Mouse (Mus musculus): Measurements from ENCODE around the gene Ergic3. TPM values are rescaled to one million over a fixed set of nuclear protein-coding genes. Genes with fewer than 3 reads are reported as not detected.
A peak's percentile ranks its signal among the peaks of the same experiment; 100 is the strongest.

Gene Ergic3
- total RNA-seq (2021), result 10 to 100 TPM; 59.7 to 61.4 TPM

- peak; percentile 96 to 97 for DNase-seq
- intact Hi-C loops (cut with DNase I), result loop anchor here (2.0 kb wide), 1 partner anchor 103 kb away; the partner anchor contains the start of genes Cpne1 and Rbm12
These were observed at the start of gene Ergic3, which contains the start of gene 6430550D23Rik for GRCm38 (mm10) chr2:156007888-156008532. Gene Ergic3, plus strand, starts transcription at chr2:156008045. Gene 6430550D23Rik, minus strand, starts transcription at chr2:156007977.

GRCm38 (mm10) chr2:155959981-155960380 is 47.9 kb upstream of the Ergic3 start:
- intact Hi-C loops (cut with DNase I), result loop anchor here (10.0 kb wide), 1 partner anchor 265 kb away; the partner anchor contains the start of gene Trpc4ap
- no peak for DNase-seq

GRCm38 (mm10) chr2:155961862-155962261 is 46.0 kb upstream of the Ergic3 start:
- intact Hi-C loops (cut with DNase I), result loop anchor here (2.0 kb wide), 2 partner anchors 181 to 317 kb away; no protein-coding TSS in a partner anchor
- DNase-seq, result no peak

- DNase-seq, result no peak
- intact Hi-C loops (cut with DNase I), result loop anchor here (2.0 kb wide), 2 partner anchors 180 to 316 kb away; no protein-coding TSS in a partner anchor
These were observed 44.9 kb upstream of the Ergic3 start for GRCm38 (mm10) chr2:155962991-155963390.

GRCm38 (mm10) chr2:155973348-155973747 is 34.5 kb upstream of the Ergic3 start:
- intact Hi-C loops (cut with DNase I), result no loop called here
- DNase-seq, result no peak

GRCm38 (mm10) chr2:155974087-155974731 is 33.6 kb upstream of the Ergic3 start:
- intact Hi-C loops (cut with DNase I), result no loop called here

GRCm38 (mm10) chr2:155979328-155979991 is 28.4 kb upstream of the Ergic3 start:
- intact Hi-C loops (cut with DNase I), result no loop called here
- DNase-seq, result peak; percentile 44 to 45

More at GRCm38 (mm10) chr2:155974087-155974731, 33.6 kb upstream of the Ergic3 start:
- no peak for DNase-seq

GRCm38 (mm10) chr2:155985776-155986175 is 22.1 kb upstream of the Ergic3 start:
- DNase-seq, result no peak
- intact Hi-C loops (cut with DNase I), result no loop called here

- intact Hi-C loops (cut with DNase I), result no loop called here
- DNase-seq, result no peak
These were observed 20.7 kb upstream of the Ergic3 start for GRCm38 (mm10) chr2:155987131-155987530.

- intact Hi-C loops (cut with DNase I), result no loop called here
These were observed 18.8 kb upstream of the Ergic3 start for GRCm38 (mm10) chr2:155989085-155989484.

GRCm38 (mm10) chr2:155991151-155991550 is 16.7 kb upstream of the Ergic3 start:
- intact Hi-C loops (cut with DNase I), result no loop called here
- DNase-seq, result no peak

More at GRCm38 (mm10) chr2:155989085-155989484, 18.8 kb upstream of the Ergic3 start:
- DNase-seq, result no peak

- intact Hi-C loops (cut with DNase I), result no loop called here
- peak; percentile 49 to 51 for DNase-seq
These were observed 16.0 kb upstream of the Ergic3 start for GRCm38 (mm10) chr2:155991863-155992321.

- intact Hi-C loops (cut with DNase I), result no loop called here
- no peak for DNase-seq
These were observed 2.5 kb upstream of the Ergic3 start for GRCm38 (mm10) chr2:156005393-156005792.

GRCm38 (mm10) chr2:156018106-156018505 is 10.3 kb downstream of the Ergic3 start:
- intact Hi-C loops (cut with DNase I), result no loop called here
- no peak for DNase-seq

- intact Hi-C loops (cut with DNase I), result no loop called here
- DNase-seq, result no peak
These were observed 13.4 kb downstream of the Ergic3 start for GRCm38 (mm10) chr2:156021219-156021618.

- intact Hi-C loops (cut with DNase I), result no loop called here
- DNase-seq, result no peak
These were observed 13.9 kb downstream of the Ergic3 start for GRCm38 (mm10) chr2:156021765-156022164.

- intact Hi-C loops (cut with DNase I), result no loop called here
These were observed 17.6 kb downstream of the Ergic3 start for GRCm38 (mm10) chr2:156025482-156025881.

GRCm38 (mm10) chr2:156039390-156039789 is 31.5 kb downstream of the Ergic3 start:
- intact Hi-C loops (cut with DNase I), result no loop called here
- no peak for DNase-seq

More at GRCm38 (mm10) chr2:156025482-156025881, 17.6 kb downstream of the Ergic3 start:
- no peak for DNase-seq

- intact Hi-C loops (cut with DNase I), result no loop called here
- no peak for DNase-seq
These were observed 35.1 kb downstream of the Ergic3 start for GRCm38 (mm10) chr2:156042903-156043302.

- intact Hi-C loops (cut with DNase I), result no loop called here
- DNase-seq, result no peak
These were observed 40.1 kb downstream of the Ergic3 start for GRCm38 (mm10) chr2:156047929-156048328.

GRCm38 (mm10) chr2:156052816-156053215 is 45.0 kb downstream of the Ergic3 start, which contains the start of gene Fer1l4:
Gene Fer1l4, minus strand, starts transcription at chr2:156052947.
- no peak for DNase-seq
- intact Hi-C loops (cut with DNase I), result no loop called here

Measured in heart, postnatal 36 days (tissue).